Mouse (Mus musculus): ENCODE data around the gene Aunip. TPM values are rescaled to one million over a fixed set of nuclear protein-coding genes. Genes with fewer than 3 reads are reported as not detected.

The Aunip gene
- polyA plus RNA-seq, 1 experiment: 0.09 TPM

DNA sequence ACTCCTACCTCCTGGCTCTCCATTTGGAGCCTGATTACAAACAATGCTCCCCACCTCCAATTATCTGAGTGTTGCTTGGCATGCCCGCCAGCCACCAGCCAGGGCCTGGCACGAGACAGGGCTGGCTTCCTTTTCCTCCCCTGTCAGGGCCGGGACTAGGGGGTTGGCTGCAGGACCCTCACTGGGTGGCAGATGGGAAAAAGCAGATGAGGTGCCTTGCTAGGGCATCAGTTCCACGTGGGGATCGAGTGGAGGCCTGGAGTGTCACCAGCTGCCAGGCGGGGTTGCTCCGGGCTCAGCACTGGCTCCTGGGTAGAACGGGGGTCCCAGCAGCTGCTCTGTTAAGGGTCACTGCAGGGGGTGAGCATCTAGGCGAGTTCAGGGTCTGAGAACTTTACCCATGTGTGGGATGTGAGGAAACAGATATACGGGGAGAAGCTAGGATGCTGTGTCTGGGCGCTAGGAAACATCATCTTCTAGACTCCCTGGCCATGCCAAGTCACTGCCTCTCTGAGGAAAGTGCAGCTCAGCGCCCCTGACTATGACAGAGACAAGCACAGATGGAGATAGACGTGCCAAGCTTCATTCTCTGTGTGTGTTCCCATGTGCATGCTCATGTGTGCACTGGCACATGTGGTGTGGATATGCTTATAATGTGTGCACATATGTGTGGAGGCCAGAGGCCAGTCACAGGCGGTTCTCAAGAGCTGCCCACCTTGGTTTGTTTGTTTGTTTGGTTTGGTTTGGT, 60.1 kb downstream of the Aunip start:
- no peak for DNase-seq
- Histone ChIP-seq H3K27me3 (replicated peaks; ENCODE audit: control insufficient read depth, insufficient read depth, low read length) (no peaks in the 10 kb centered on the region), H3K4me3 (ENCODE audit: insufficient read depth, low read depth, low read length) (no peak overlapping the region), H3K36me3 (ENCODE audit: control insufficient read depth, insufficient read depth, low read length) (no peaks in the 10 kb centered on the region), H3K27ac (ENCODE audit: insufficient read depth, low read depth, low read length) (no peak overlapping the region), H3K4me1 (ENCODE audit: control insufficient read depth, insufficient read depth, low read length) (no peaks in the 10 kb centered on the region)
- TF ChIP-seq CTCF (conservative IDR thresholded peaks at IDR 0.05; ENCODE audit: insufficient read depth, insufficient read length, low read depth, low read length) (no peak), POLR2A (IDR thresholded peaks at IDR 0.05; ENCODE audit: low read depth, low read length) (no peak)
- 76% methylated on average over 14 of the region's 14 CpGs for whole genome bisulfite sequencing

DNA sequence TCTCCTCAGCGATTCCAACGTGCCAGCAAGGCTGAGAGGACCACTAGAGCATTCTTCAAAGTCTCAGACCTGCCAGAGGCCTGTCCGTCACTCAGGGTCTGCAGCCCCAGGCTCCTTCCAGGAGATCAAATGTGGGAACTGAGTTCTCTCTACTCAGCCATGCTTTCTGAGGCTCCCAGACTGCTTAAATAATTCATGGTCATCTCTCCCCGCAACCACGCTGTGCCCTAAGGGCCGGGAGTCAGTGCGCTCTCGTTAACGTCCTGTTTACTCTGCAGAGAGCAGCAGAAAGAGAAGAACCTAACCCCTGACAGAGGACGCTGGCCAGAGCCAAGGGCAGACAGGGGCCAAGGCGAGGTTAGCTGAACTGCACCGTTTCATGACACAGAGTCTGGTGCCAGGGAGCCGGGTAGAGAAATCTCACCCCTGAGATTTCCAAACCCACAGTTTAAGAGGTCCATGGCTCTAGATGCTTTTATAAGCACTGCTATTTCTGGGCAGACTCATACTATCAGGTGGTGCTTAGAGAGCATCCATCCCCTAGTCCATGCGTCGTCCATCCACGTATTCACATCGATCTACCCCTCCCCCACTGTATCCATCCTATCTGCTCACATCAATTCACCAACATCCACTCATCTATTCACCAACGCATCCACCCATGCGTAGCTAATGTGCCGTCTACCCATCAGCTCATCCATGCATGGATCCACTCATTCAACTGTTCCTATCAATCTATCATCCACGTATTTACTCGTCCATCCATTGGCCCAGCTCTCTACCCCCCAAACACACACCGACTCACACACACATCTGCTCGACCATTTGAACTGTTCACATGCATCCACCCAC, 61.9 kb downstream of the Aunip start:
- H3K27me3 ChIP-seq (replicated peaks; ENCODE audit: control insufficient read depth, insufficient read depth, low read length): no peaks in the 10 kb centered on the region
- DNase-seq: no peak
- 72% methylated on average over 24 of the region's 24 CpGs for WGBS
- TF ChIP-seq CTCF (conservative IDR thresholded peaks at IDR 0.05; ENCODE audit: insufficient read depth, insufficient read length, low read depth, low read length) (no peak), POLR2A (IDR thresholded peaks at IDR 0.05; ENCODE audit: low read depth, low read length) (no peak)
- no peaks in the 10 kb centered on the region for H3K36me3 ChIP-seq (ENCODE audit: control insufficient read depth, insufficient read depth, low read length)
- no peak overlapping the region for H3K4me3 ChIP-seq (ENCODE audit: insufficient read depth, low read depth, low read length)
- H3K27ac ChIP-seq (ENCODE audit: insufficient read depth, low read depth, low read length): no peak overlapping the region
- no peaks in the 10 kb centered on the region for H3K4me1 ChIP-seq (ENCODE audit: control insufficient read depth, insufficient read depth, low read length)

Other genes with a start within 250 kb of the Aunip start
- 3.3 and 3.4 TPM in 2 replicates for gene Pdik1l, start 223.1 kb upstream of the Aunip start, polyA plus RNA-seq (2012; rRNA removed)
- 4.2 and 7.4 TPM in 2 replicates for gene Trim63, start 195.9 kb upstream of the Aunip start, polyA plus RNA-seq (2012; rRNA removed)
- gene Slc30a2, start 167.8 kb upstream of the Aunip start, polyA plus RNA-seq (2012; rRNA removed): 32.3 and 33.3 TPM in 2 replicates
- 1.1 and 1.3 TPM in 2 replicates for gene Extl1, start 127.1 kb upstream of the Aunip start, polyA plus RNA-seq (2012; rRNA removed)
- 96.9 and 102 TPM in 2 replicates for gene Pafah2, start 114.7 kb upstream of the Aunip start, polyA plus RNA-seq (2012; rRNA removed)
- gene Stmn1, start 42.7 kb upstream of the Aunip start, polyA plus RNA-seq (2012; rRNA removed): 9.8 and 24.9 TPM in 2 replicates
- gene Paqr7, start 14.3 kb upstream of the Aunip start, polyA plus RNA-seq (2012; rRNA removed): 58.7 and 74.3 TPM in 2 replicates
- 133 and 149 TPM in 2 replicates for gene Mtfr1l, start 24.4 kb downstream of the Aunip start, polyA plus RNA-seq (2012; rRNA removed)
- 9.8 and 10.2 TPM in 2 replicates for gene Selenon, start 41.2 kb downstream of the Aunip start, polyA plus RNA-seq (2012; rRNA removed)
- 4.6 and 4.7 TPM in 2 replicates for gene Man1c1, start 193.3 kb downstream of the Aunip start, polyA plus RNA-seq (2012; rRNA removed)

Measured in kidney, adult 2 months (tissue).